Mouse (Mus musculus) induced T-regulatory cell, adult 2 months (primary cell): ENCODE measurements around the gene Olfm4.

Source experiments
- DNase-seq: peaks from one replicate; pipeline ENCODE4 v3.0.0-alpha.2; 2012; ENCODE audit warnings: low read depth

The Olfm4 gene

GRCm38 (mm10) chr14:79983781-79984180 lies at the start of gene Olfm4:
Gene Olfm4 (plus strand): TSS chr14:79984081.
- DNase-seq: no peak

GRCm38 (mm10) chr14:79934426-79934825 lies 49.5 kb upstream of the Olfm4 start:
- no peak for DNase-seq

GRCm38 (mm10) chr14:79936879-79937468 lies 46.9 kb upstream of the Olfm4 start:
- no peak for DNase-seq

GRCm38 (mm10) chr14:79945876-79946275 lies 38.0 kb upstream of the Olfm4 start:
- DNase-seq: no peak

GRCm38 (mm10) chr14:79955678-79956077 lies 28.2 kb upstream of the Olfm4 start:
- no peak for DNase-seq

- no peak for DNase-seq
Measured at GRCm38 (mm10) chr14:79957789-79958487, 25.9 kb upstream of the Olfm4 start.

GRCm38 (mm10) chr14:79961187-79961586 lies 22.7 kb upstream of the Olfm4 start:
- no peak for DNase-seq

GRCm38 (mm10) chr14:79961602-79962001 lies 22.3 kb upstream of the Olfm4 start:
- no peak for DNase-seq

- DNase-seq: no peak
Measured at GRCm38 (mm10) chr14:79970165-79970564, 13.7 kb upstream of the Olfm4 start.

- no peak for DNase-seq
Measured at GRCm38 (mm10) chr14:79970928-79971738, 12.7 kb upstream of the Olfm4 start.

- no peak for DNase-seq
Measured at GRCm38 (mm10) chr14:79981437-79981836, 2.4 kb upstream of the Olfm4 start.

- DNase-seq: no peak
Measured at GRCm38 (mm10) chr14:79985137-79985670, 1.3 kb downstream of the Olfm4 start.

GRCm38 (mm10) chr14:79985696-79986095 lies 1.8 kb downstream of the Olfm4 start:
- no peak for DNase-seq

GRCm38 (mm10) chr14:79986831-79987230 lies 3.0 kb downstream of the Olfm4 start:
- DNase-seq: no peak

- no peak for DNase-seq
Measured at GRCm38 (mm10) chr14:79989785-79990184, 5.9 kb downstream of the Olfm4 start.

GRCm38 (mm10) chr14:79990547-79990946 lies 6.7 kb downstream of the Olfm4 start:
- no peak for DNase-seq

GRCm38 (mm10) chr14:79997534-79997933 lies 13.7 kb downstream of the Olfm4 start:
- no peak for DNase-seq

- DNase-seq: no peak
Measured at GRCm38 (mm10) chr14:80000110-80000531, 16.2 kb downstream of the Olfm4 start.

GRCm38 (mm10) chr14:80007686-80008085 lies 23.8 kb downstream of the Olfm4 start:
- DNase-seq: no peak

GRCm38 (mm10) chr14:80010426-80010825 lies 26.5 kb downstream of the Olfm4 start:
- DNase-seq: no peak

GRCm38 (mm10) chr14:80014966-80015365 lies 31.1 kb downstream of the Olfm4 start:
- no peak for DNase-seq

GRCm38 (mm10) chr14:80016112-80016511 lies 32.2 kb downstream of the Olfm4 start:
- no peak for DNase-seq

- no peak for DNase-seq
Measured at GRCm38 (mm10) chr14:80026078-80026477, 42.2 kb downstream of the Olfm4 start.
